Comparison of ENCODE assay signal across 13 mouse cellular contexts in genomic region chr15:40005096-40005495, GRCm38 (mm10).
"Had no signal": no experiment of that assay in that cellular context is flagged by ENCODE, and none has a peak within 500 bp of the region (broad histone marks: within the 10 kb centered on the region; RNA-seq: fewer than 3 reads in every experiment).

No protein-coding gene starts in this region.

- H3K4me2 ChIP-seq: intestine, embryonic 15.5 days; liver, embryonic 13.5 days; midbrain, embryonic 13.5 days; neural tube, embryonic 12.5 days had no signal

- ATAC-seq: intestine, embryonic 15.5 days; liver, postnatal 0 days; lung, postnatal 0 days; midbrain, embryonic 13.5 days had no signal

- H3K27ac ChIP-seq: intestine, embryonic 15.5 days; layer of hippocampus, adult 2 months; liver, embryonic 13.5 days; midbrain, embryonic 13.5 days; neural tube, embryonic 12.5 days had no signal

- H3K4me1 ChIP-seq: intestine, embryonic 15.5 days; liver, embryonic 13.5 days; midbrain, embryonic 13.5 days; neural tube, embryonic 12.5 days had no signal

- H3K4me3 ChIP-seq: intestine, embryonic 15.5 days; layer of hippocampus, adult 2 months; liver, embryonic 13.5 days; midbrain, embryonic 13.5 days; neural tube, embryonic 12.5 days had no signal

- H3K27me3 ChIP-seq: intestine, embryonic 15.5 days; liver, embryonic 13.5 days; midbrain, embryonic 13.5 days; neural tube, embryonic 12.5 days had no signal

- H3K9me3 ChIP-seq: intestine, embryonic 15.5 days; liver, embryonic 13.5 days; midbrain, embryonic 13.5 days; neural tube, embryonic 12.5 days had no signal

- H3K36me3 ChIP-seq: intestine, embryonic 15.5 days; liver, embryonic 13.5 days; midbrain, embryonic 13.5 days; neural tube, embryonic 12.5 days had no signal

- H3K9ac ChIP-seq: intestine, embryonic 15.5 days; liver, embryonic 13.5 days; liver, postnatal 0 days; midbrain, embryonic 13.5 days; neural tube, embryonic 12.5 days had no signal

- DNase-seq: kidney, adult 8-10 months; left cerebral cortex, postnatal 4 days; liver; liver, embryonic 13.5 days; liver, postnatal 0 days; lung, postnatal 36 days; right cerebral cortex, postnatal 25 days; thymus, postnatal 36 days had no signal
